Mouse (Mus musculus) brain, embryonic 14.5 days (tissue): ENCODE measurements at regions not wholly inside any gene's neighbourhood (a gene's known extent, or its start where the extent isn't known, plus 50 kb on each side); places are given as distances from the start of the nearest gene placed in this dataset.

Source experiments
- DNase-seq: peaks from one replicate; pipeline ENCODE4 v3.0.0-alpha.2; 2011; ENCODE audit warnings: low read depth
- CTCF ChIP-seq: fragments of 200-500 bp; IDR thresholded peaks from 2 replicates; pipeline ENCODE4 v1.5.1; 2012; ENCODE audit warnings: inconsistent platforms, mild to moderate bottlenecking, moderate library complexity, borderline replicate concordance; ENCODE audit not compliant: insufficient read depth, insufficient read length; ENCODE audit errors: extremely low read depth
- POLR2A ChIP-seq: fragments of 200-500 bp; IDR thresholded peaks from 2 replicates; pipeline ENCODE4 v1.6.1; 2012; ENCODE audit warnings: mild to moderate bottlenecking, inconsistent platforms, borderline replicate concordance; ENCODE audit not compliant: poor library complexity, insufficient read depth, insufficient read length, severe bottlenecking; ENCODE audit errors: extremely low read depth

- no peak for DNase-seq
- TF ChIP-seq POLR2A (no peak), CTCF (no peak)
Measured at GRCm38 (mm10) chr10:67697401-67698195, 148.8 kb upstream of the Ado start.

- no peak for DNase-seq
- no peak for TF ChIP-seq CTCF
- no peak for TF ChIP-seq POLR2A
Measured at GRCm38 (mm10) chr10:67695891-67696853, 147.4 kb upstream of the Ado start.

GRCm38 (mm10) chr10:67694751-67695150 lies 146.0 kb upstream of the Ado start:
- TF ChIP-seq CTCF = no peak
- TF ChIP-seq POLR2A = no peak
- no peak for DNase-seq

- TF ChIP-seq POLR2A (no peak), CTCF (no peak)
- no peak for DNase-seq
Measured at GRCm38 (mm10) chr10:67693586-67693985, 144.8 kb upstream of the Ado start.

- no peak for DNase-seq
- TF ChIP-seq CTCF (no peak), POLR2A (no peak)
Measured at GRCm38 (mm10) chr10:67689944-67690670, 141.4 kb upstream of the Ado start.

- TF ChIP-seq POLR2A = no peak
- TF ChIP-seq CTCF = no peak
- DNase-seq = no peak
Measured at GRCm38 (mm10) chr10:67679382-67679781, 130.6 kb upstream of the Ado start.

GRCm38 (mm10) chr10:67673450-67673849 lies 124.7 kb upstream of the Ado start:
- DNase-seq = no peak

GRCm38 (mm10) chr10:67672281-67672680 lies 123.5 kb upstream of the Ado start:
- peak; percentile 37 for DNase-seq
- TF ChIP-seq CTCF = no peak
- TF ChIP-seq POLR2A = no peak

More at GRCm38 (mm10) chr10:67673450-67673849, 124.7 kb upstream of the Ado start:
- TF ChIP-seq POLR2A (no peak), CTCF (no peak)

GRCm38 (mm10) chr10:67669066-67669465 lies 120.3 kb upstream of the Ado start:
- DNase-seq = no peak
- TF ChIP-seq CTCF (no peak), POLR2A (no peak)

GRCm38 (mm10) chr10:67663028-67663427 lies 114.3 kb upstream of the Ado start:
- no peak for TF ChIP-seq CTCF
- TF ChIP-seq POLR2A = no peak

GRCm38 (mm10) chr10:67661666-67662065 lies 112.9 kb upstream of the Ado start:
- TF ChIP-seq POLR2A (no peak), CTCF (no peak)
- no peak for DNase-seq

More at GRCm38 (mm10) chr10:67663028-67663427, 114.3 kb upstream of the Ado start:
- no peak for DNase-seq

- no peak for TF ChIP-seq CTCF
- no peak for DNase-seq
Measured at GRCm38 (mm10) chr10:67658005-67658545, 109.3 kb upstream of the Ado start.
